Mouse (Mus musculus) forebrain, postnatal 0 days (tissue): ENCODE results near the gene Noxo1. TPM values are rescaled to one million over a fixed set of nuclear protein-coding genes. Genes with fewer than 3 reads are reported as not detected.
A peak's percentile ranks its signal among the peaks of the same experiment; 100 is the strongest.

Experiments
- ATAC-seq: fragments of 200-750 bp; cut with Nextera tagmentation; 2 replicates; pipeline ENCODE4 v1.8.0; 2017; ENCODE audit warnings: mild to moderate bottlenecking, moderate library complexity
- DNase-seq: peaks from one replicate; pipeline ENCODE4 v3.0.0-alpha.2; 2015
- H3K27ac ChIP-seq: fragments of 300-500 bp; sonication (generic); 2 replicates; pipeline ENCODE4 v1.5.1; 2014; ENCODE audit warnings: low read depth, mild to moderate bottlenecking, antibody characterized with exemption, low read length, moderate library complexity, mixed read lengths
- H3K27me3 ChIP-seq: fragments of 300-500 bp; sonication (generic); 2 replicates; pipeline ENCODE4 v1.6.1; 2014; ENCODE audit warnings: mild to moderate bottlenecking, low read length, mixed read lengths; ENCODE audit not compliant: insufficient read depth
- H3K36me3 ChIP-seq: fragments of 300-500 bp; sonication (generic); 2 replicates; pipeline ENCODE4 v1.6.1; 2014; ENCODE audit warnings: mild to moderate bottlenecking, moderate library complexity; ENCODE audit not compliant: insufficient read depth
- H3K4me1 ChIP-seq: fragments of 300-500 bp; sonication (generic); 2 replicates; pipeline ENCODE4 v1.6.1; 2014; ENCODE audit warnings: antibody characterized with exemption; ENCODE audit not compliant: insufficient read depth
- H3K4me2 ChIP-seq: fragments of 300-500 bp; sonication (generic); 2 replicates; pipeline ENCODE4 v1.6.1; 2014; ENCODE audit warnings: low read depth, mild to moderate bottlenecking, moderate library complexity
- H3K4me3 ChIP-seq: fragments of 300-500 bp; sonication (generic); 2 replicates; pipeline ENCODE4 v1.5.1; 2014; ENCODE audit warnings: low read depth, low read length, mixed read lengths
- H3K9ac ChIP-seq: fragments of 300-500 bp; sonication (generic); 2 replicates; pipeline ENCODE4 v1.6.1; 2014; ENCODE audit warnings: mild to moderate bottlenecking
- H3K9me3 ChIP-seq: fragments of 300-500 bp; sonication (generic); 2 replicates; pipeline ENCODE4 v1.6.1; 2016; ENCODE audit warnings: low read length
- CTCF ChIP-seq: sonication (generic); IDR thresholded peaks from 2 replicates; pipeline ENCODE4 v1.5.1; 2016; ENCODE audit warnings: antibody characterized with exemption, control low read depth, low read depth
- WGBS: fragments of 180-500 bp; shearing (Covaris S2); extraction: QIAGEN DNeasy Blood & Tissue Kit; methylation state at CpG from one replicate; pipeline ENCODE4 v1.1.7; 2014; 5-methylcytosine and 5-hydroxymethylcytosine counted together
- polyA plus RNA-seq: library from polyadenylated mRNA; unstranded; fragments of >200 nt; fragmentation: Nextera tagmentation; extraction: Ambion mirVana; gene quantifications from 2 replicates; pipeline ENCODE4 v1.2.1, GENCODE M21; 2015
- total RNA-seq: library from RNA; depleted of rRNA; stranded (reverse); fragments of >200 nt; gene quantifications from 2 replicates; pipeline ENCODE4 v1.2.3, GENCODE M21; 2014

Gene Noxo1
- total and polyA plus RNA-seq, 2 experiments from 2014 or later, result 2.5 to 4.5 TPM

DNA sequence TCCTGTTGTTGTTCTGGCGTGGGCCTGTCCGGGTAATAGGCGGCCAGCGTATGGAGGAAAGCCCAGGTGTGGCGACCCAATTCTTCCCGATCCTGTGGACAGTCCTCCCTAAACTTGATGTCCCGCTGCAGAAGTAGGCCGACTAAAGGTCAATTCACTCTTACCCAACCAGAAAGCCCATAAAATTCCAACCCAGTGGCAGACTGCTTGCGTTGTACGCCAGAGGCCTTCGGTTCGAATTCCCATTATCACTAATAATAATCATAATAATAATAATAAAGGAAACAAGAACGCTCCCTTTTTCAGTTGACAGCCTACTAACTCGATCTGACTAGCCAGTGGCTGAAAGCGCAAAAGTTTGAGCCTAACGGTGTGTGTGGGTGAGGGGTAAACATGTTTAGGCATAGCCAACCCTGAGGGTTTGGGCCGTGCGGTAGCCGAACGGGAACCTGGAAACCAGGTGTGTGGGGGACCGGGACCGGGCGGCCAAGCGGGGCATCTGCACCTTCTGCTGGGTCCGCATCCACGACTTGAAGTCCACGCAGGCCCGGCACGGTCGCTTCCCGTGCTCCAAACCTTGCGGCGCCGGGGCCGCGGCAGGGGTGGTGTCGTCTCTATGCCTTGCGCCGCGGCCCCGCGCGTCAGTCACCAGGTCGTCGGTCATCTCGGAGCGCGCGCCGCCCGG is 566 bp upstream of the Noxo1 start:
- Histone ChIP-seq H3K27ac (peak overlapping the region; percentile 90), H3K36me3 (peaks cover 19% of the 10 kb centered on the region), H3K9me3 (no peaks in the 10 kb centered on the region), H3K4me1 (peaks cover 16% of the 10 kb centered on the region), H3K4me3 (peak overlapping the region; percentile 76), H3K4me2 (peak overlapping the region; percentile 83), H3K27me3 (no peaks in the 10 kb centered on the region), H3K9ac (peak overlapping the region; percentile 79)
- TF ChIP-seq CTCF, result no peak
- ATAC-seq (no peak), DNase-seq (no peak)
- 7% methylated on average over 48 of the region's 51 CpGs for WGBS

DNA sequence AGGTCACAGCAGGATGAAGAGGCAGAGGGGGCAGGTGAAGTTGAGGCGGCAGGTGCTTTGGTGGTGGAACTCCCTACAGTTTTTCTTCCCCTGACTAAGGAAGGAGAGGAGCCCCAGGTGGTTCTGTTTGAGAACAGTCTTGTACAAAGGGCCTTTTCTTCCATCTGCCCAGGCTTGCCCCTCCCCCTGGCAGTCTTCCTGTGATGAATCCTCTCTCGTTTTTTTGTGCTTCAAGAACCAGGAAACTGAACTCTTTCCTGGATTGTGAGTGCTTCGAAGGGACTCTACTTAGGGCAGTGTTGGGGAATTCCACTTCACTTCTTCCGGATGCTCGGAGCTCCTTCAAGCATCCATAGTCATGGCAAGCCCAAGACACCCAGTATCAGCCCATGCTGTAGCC is 2.0 kb downstream of the Noxo1 start:
- DNase-seq (no peak), ATAC-seq (no peak)
- peaks cover 11% of the 10 kb centered on the region; the same call in 1 of the 2 replicates for H3K4me1 ChIP-seq
- no peak for TF ChIP-seq CTCF
- 18% methylated on average over 5 of the region's 5 CpGs for WGBS
- no peak overlapping the region for H3K27ac ChIP-seq
- H3K9me3 ChIP-seq, result no peaks in the 10 kb centered on the region
- no peak overlapping the region for H3K4me2 ChIP-seq
- H3K27me3 ChIP-seq, result no peaks in the 10 kb centered on the region
- H3K4me3 ChIP-seq, result no peak overlapping the region
- H3K36me3 ChIP-seq, result peaks cover 41% of the 10 kb centered on the region
- H3K9ac ChIP-seq, result no peak overlapping the region

DNA sequence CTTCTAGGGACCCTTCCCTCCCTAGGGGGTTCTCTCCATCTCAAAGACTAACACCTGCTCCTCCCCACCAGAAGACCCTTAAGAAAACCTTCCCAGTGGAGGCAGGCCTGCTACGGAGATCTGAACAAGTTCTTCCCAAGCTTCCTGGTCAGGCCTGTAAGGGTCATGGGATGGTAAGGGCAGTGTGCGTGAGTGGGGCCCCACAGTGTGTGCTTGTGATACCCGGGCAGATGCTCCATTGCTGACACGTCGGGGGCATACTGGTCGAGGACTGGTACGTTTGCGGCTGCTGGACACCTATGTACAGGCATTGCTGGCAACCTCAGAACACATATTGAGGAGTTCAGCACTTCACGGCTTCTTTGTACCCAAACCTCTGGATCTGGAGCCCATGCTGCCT is 2.7 kb downstream of the Noxo1 start:
- no peak overlapping the region for H3K27ac ChIP-seq
- ATAC-seq (no peak), DNase-seq (no peak)
- H3K27me3 ChIP-seq, result no peaks in the 10 kb centered on the region
- peaks cover 11% of the 10 kb centered on the region; the same call in 1 of the 2 replicates for H3K4me1 ChIP-seq
- 72% methylated on average over 9 of the region's 9 CpGs for WGBS
- no peak overlapping the region for H3K4me3 ChIP-seq
- H3K36me3 ChIP-seq, result peaks cover 40% of the 10 kb centered on the region
- H3K9ac ChIP-seq, result no peak overlapping the region
- TF ChIP-seq CTCF, result no peak
- H3K4me2 ChIP-seq, result no peak overlapping the region
- H3K9me3 ChIP-seq, result no peaks in the 10 kb centered on the region

DNA sequence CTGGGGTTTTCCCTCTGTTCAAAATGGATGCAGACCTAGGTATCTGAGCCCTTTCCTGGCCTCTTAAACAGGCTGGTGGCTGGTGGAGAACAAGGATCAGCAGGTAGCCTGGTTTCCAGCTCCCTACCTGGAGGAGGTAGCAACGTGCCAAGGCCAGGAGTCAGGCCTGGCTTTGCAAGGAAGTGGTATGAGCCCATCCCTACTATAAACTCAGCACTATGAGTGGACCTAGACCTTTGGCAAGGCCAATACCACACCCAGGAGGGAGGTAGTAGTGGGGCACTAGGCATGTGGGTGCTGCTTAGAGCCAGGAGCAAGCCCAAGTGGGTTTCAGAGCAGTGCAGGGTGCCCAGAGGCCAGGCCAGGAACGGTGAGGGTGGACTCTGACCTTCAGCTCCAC is 3.4 kb downstream of the Noxo1 start:
- ATAC-seq (no peak), DNase-seq (no peak)
- Histone ChIP-seq H3K27ac (no peak overlapping the region), H3K4me3 (no peak overlapping the region), H3K27me3 (no peaks in the 10 kb centered on the region), H3K4me2 (no peak overlapping the region), H3K9ac (no peak overlapping the region), H3K9me3 (no peaks in the 10 kb centered on the region), H3K36me3 (peaks cover 48% of the 10 kb centered on the region), H3K4me1 (peaks cover 11% of the 10 kb centered on the region; the same call in 1 of the 2 replicates)
- WGBS, result 87% methylated on average over 2 of the region's 2 CpGs
- TF ChIP-seq CTCF, result no peak

DNA sequence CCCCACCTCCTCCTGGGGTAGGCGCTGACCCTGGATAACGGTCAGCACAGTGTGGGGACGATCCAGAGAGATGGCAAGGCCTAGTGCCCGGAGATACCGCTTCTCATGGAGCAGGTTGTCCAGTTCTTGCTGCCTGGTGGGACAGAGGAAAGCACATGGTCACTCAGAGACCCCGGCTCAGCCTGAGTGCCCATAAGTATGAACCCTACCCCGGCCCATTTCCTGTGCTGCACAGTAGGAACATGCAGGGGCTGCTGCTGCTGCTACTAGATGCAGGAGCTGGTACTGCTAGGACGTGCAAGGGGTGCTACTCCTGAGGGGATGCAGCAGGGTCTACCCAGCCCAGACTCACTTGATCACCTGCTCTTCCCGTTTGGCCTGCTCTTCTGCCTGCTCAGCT is 5.2 kb downstream of the Noxo1 start:
- Histone ChIP-seq H3K27me3 (no peaks in the 10 kb centered on the region), H3K36me3 (peaks cover 56% of the 10 kb centered on the region), H3K27ac (no peak overlapping the region), H3K4me2 (no peak overlapping the region), H3K9me3 (no peaks in the 10 kb centered on the region), H3K4me3 (no peak overlapping the region), H3K9ac (no peak overlapping the region), H3K4me1 (peaks cover 6% of the 10 kb centered on the region; the same call in 1 of the 2 replicates)
- no peak for TF ChIP-seq CTCF
- no peak for DNase-seq
- WGBS, result 92% methylated on average over 9 of the region's 9 CpGs
- no peak for ATAC-seq

DNA sequence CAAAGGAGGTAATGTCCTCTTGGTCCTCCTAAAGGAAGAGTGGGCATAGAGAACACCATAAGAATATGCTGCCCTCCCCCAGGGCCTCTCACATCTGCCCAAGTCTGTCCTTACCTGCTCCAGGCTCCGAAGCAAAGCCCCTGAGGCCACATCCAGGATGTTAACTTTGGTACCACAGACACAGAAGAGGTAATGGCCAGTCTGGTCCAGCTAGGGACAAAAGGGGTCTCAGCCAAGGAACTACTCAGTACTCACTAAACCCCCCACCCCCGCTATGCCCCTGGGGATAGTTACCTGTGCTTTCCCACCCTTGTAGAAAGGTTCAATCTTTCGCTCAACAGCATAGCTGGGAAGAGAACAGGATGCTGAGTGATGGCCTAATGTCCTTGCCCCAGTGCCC is 9.8 kb downstream of the Noxo1 start:
- peaks cover 3% of the 10 kb centered on the region; the same call in 1 of the 2 replicates for H3K4me1 ChIP-seq
- H3K9ac ChIP-seq, result no peak overlapping the region
- H3K27me3 ChIP-seq, result no peaks in the 10 kb centered on the region
- TF ChIP-seq CTCF, result no peak
- 95% methylated on average over 3 of the region's 3 CpGs for WGBS
- H3K4me3 ChIP-seq, result no peak overlapping the region
- H3K36me3 ChIP-seq, result peaks cover 40% of the 10 kb centered on the region
- ATAC-seq (no peak), DNase-seq (no peak)
- H3K9me3 ChIP-seq, result no peaks in the 10 kb centered on the region
- H3K27ac ChIP-seq, result no peak overlapping the region
- H3K4me2 ChIP-seq, result no peak overlapping the region

DNA sequence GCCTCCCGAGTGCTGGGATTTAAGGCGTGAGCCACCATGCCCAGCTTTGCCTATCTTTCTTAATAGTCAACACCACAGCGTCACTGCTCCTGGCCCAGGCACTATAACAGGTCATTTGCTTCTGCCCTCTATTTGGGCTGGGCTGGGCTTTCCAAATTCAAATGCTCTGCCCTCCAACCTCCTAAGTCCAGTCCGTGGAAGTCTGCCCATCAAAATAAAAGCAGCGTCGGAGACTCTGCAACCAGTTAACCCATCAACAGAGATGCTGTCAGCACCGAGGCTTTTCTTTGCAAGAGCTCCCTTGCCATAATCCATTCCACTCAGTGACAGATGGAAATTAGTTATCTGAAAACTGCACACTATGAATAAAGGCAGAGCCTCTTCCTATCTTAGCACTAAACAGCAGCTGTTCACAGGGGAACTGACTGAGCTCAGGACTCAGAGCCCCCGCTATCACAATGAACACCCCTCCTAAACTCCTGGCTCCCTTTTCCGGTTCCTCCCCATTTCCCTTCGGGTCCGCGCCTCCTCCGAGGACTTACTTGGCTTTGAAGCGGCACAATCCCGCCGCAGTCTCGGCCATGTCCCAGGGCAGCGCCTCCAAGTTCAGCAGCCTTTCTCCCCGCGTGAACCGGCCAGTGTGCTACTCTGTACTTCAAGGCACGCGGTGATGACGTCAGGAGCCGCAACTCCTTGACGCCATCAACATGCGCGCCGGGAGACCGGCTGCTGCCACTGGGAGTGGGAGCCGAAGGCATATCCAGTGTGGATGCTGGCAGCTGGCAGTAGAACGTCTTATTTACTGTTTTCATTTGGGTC is 11.2 kb downstream of the Noxo1 start, which contains the start of gene Tbl3:
TSS of gene Tbl3 (minus strand) at position 679 of the 819 bp plus-strand sequence.
- H3K4me2 ChIP-seq, result peak within 1 kb of the TSS; percentile 62
- no peak for TF ChIP-seq CTCF
- H3K4me1 ChIP-seq, result peaks cover 3% of the 10 kb centered on the region; the same call in 1 of the 2 replicates
- DNase-seq (peak; percentile 98), ATAC-seq (peak; percentile 97)
- H3K9ac ChIP-seq, result peak within 1 kb of the TSS; percentile 62
- peak within 1 kb of the TSS; percentile 67 for H3K27ac ChIP-seq
- no peaks in the 10 kb centered on the region for H3K27me3 ChIP-seq
- peaks cover 27% of the 10 kb centered on the region for H3K36me3 ChIP-seq
- 4% methylated on average over 32 of the region's 32 CpGs for WGBS
- H3K9me3 ChIP-seq, result no peaks in the 10 kb centered on the region
- H3K4me3 ChIP-seq, result peak within 1 kb of the TSS; percentile 58
